Mouse (Mus musculus) midbrain, embryonic 16.5 days (tissue): ENCODE results near the gene Plcb1. TPM values are rescaled to one million over a fixed set of nuclear protein-coding genes. Genes with fewer than 3 reads are reported as not detected.

Experiments used
- ATAC-seq: fragments of 200-750 bp; cut with Nextera tagmentation; 2 replicates; pipeline ENCODE4 v1.8.0; 2017; ENCODE audit warnings: moderate TSS enrichment
- H3K27ac ChIP-seq: fragments of 300-500 bp; sonication (generic); 2 replicates; pipeline ENCODE4 v1.5.1; 2014; ENCODE audit warnings: mild to moderate bottlenecking, low read length, mixed read lengths
- H3K27me3 ChIP-seq: fragments of 300-500 bp; sonication (generic); 2 replicates; pipeline ENCODE4 v1.6.1; 2014; ENCODE audit warnings: low read depth, low read length, mixed read lengths; ENCODE audit not compliant: control insufficient read depth, insufficient read depth
- H3K36me3 ChIP-seq: fragments of 300-500 bp; sonication (generic); 2 replicates; pipeline ENCODE4 v1.6.1; 2014; ENCODE audit warnings: mild to moderate bottlenecking, low read length, moderate library complexity, mixed read lengths; ENCODE audit not compliant: control insufficient read depth, insufficient read depth
- H3K4me1 ChIP-seq: fragments of 300-500 bp; sonication (generic); 2 replicates; pipeline ENCODE4 v1.6.1; 2014; ENCODE audit warnings: mild to moderate bottlenecking, low read length, mixed read lengths; ENCODE audit not compliant: control insufficient read depth, insufficient read depth
- H3K4me2 ChIP-seq: fragments of 300-500 bp; sonication (generic); 2 replicates; pipeline ENCODE4 v1.6.1; 2014; ENCODE audit warnings: mild to moderate bottlenecking, low read length, mixed read lengths
- H3K4me3 ChIP-seq: fragments of 300-500 bp; sonication (generic); 2 replicates; pipeline ENCODE4 v1.5.1; 2014; ENCODE audit warnings: low read depth, mild to moderate bottlenecking, low read length, moderate library complexity, mixed read lengths
- H3K9ac ChIP-seq: fragments of 300-500 bp; sonication (generic); 2 replicates; pipeline ENCODE4 v1.6.1; 2014; ENCODE audit warnings: low read depth, low read length, mixed read lengths
- H3K9me3 ChIP-seq: fragments of 300-500 bp; sonication (generic); replicated peaks from 2 replicates; pipeline ENCODE4 v1.6.1; 2014; ENCODE audit warnings: mild to moderate bottlenecking, low read length, mixed read lengths; ENCODE audit not compliant: control insufficient read depth, poor library complexity, severe bottlenecking
- WGBS: fragments of 180-500 bp; shearing (Covaris S2); extraction: QIAGEN DNeasy Blood & Tissue Kit; methylation state at CpG from one replicate; pipeline ENCODE4 v1.1.7; 2014; 5-methylcytosine and 5-hydroxymethylcytosine counted together
- polyA plus RNA-seq: library from polyadenylated mRNA; unstranded; fragments of >200 nt; fragmentation: Nextera tagmentation; extraction: Ambion mirVana; gene quantifications from 2 replicates; pipeline ENCODE4 v1.2.1, GENCODE M21; 2015

Plcb1 gene
- polyA plus RNA-seq, 1 experiment from 2014 or later: 35.9 TPM

- Histone ChIP-seq H3K27ac (no peak overlapping the region), H3K4me2 (no peak overlapping the region), H3K9ac (no peak overlapping the region), H3K36me3 (no peaks in the 10 kb centered on the region), H3K4me3 (no peak overlapping the region), H3K9me3 (no peaks in the 10 kb centered on the region), H3K4me1 (no peaks in the 10 kb centered on the region), H3K27me3 (no peaks in the 10 kb centered on the region)
- WGBS: 96% methylated on average over 4 of the region's 4 CpGs
- no peak for ATAC-seq
Measured at GRCm38 (mm10) chr2:134956436-134956835, 170.6 kb downstream of the Plcb1 start.

GRCm38 (mm10) chr2:134966131-134966530, 180.3 kb downstream of the Plcb1 start:
- Histone ChIP-seq H3K9ac (no peak overlapping the region), H3K36me3 (no peaks in the 10 kb centered on the region), H3K9me3 (no peaks in the 10 kb centered on the region), H3K27me3 (no peaks in the 10 kb centered on the region), H3K4me3 (no peak overlapping the region), H3K27ac (no peak overlapping the region), H3K4me1 (no peaks in the 10 kb centered on the region), H3K4me2 (no peak overlapping the region)
- ATAC-seq: no peak
- 77% methylated on average over 4 of the region's 4 CpGs for WGBS

DNA sequence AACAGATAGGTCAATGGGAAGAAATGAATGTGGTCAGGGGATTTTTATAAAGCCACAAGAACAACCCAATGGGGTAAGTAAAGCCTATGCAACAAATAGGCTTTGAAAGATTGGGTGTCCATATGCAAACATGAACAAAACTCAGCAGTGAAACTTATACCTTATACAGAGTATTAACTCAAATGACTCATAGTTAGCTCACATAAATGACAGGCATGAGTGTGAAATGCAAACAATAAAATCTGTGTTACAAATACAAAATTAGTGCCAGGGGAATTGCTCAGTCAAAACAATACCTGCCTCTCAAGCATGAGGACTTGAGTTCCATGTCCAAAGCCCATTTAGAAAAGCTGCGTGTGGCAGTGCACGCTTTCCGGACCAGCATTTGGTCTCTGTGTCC, 182.5 kb downstream of the Plcb1 start:
- Histone ChIP-seq H3K4me3 (no peak overlapping the region), H3K9ac (no peak overlapping the region), H3K9me3 (no peaks in the 10 kb centered on the region), H3K4me1 (no peaks in the 10 kb centered on the region), H3K27me3 (no peaks in the 10 kb centered on the region), H3K27ac (no peak overlapping the region), H3K36me3 (no peaks in the 10 kb centered on the region), H3K4me2 (no peak overlapping the region)
- 94% methylated on average over 3 of the region's 3 CpGs for WGBS
- ATAC-seq: no peak

DNA sequence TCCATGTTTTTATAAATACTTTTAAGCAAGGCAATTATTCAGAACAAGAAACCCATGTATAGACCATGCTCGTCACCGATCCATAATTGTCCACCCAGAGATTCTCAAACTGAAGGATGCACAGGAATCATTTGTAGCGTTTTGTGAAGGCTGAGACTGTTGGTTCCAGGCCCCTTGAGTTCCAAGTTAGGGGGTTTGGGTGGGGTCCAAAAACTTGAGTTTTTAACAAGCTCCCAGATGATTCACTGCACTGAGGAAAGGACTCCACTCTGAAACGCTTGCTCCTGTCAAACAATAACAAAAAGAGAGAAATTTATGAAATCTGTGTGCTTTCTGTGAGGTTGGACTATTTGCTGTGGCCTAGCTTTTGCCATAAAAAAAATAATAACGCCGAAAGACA, 186.5 kb downstream of the Plcb1 start:
- 91% methylated on average over 6 of the region's 6 CpGs for WGBS
- no peak overlapping the region for H3K4me3 ChIP-seq
- no peaks in the 10 kb centered on the region for H3K36me3 ChIP-seq
- no peaks in the 10 kb centered on the region for H3K9me3 ChIP-seq
- no peak overlapping the region for H3K27ac ChIP-seq
- no peak for ATAC-seq
- peaks cover 7% of the 10 kb centered on the region for H3K4me1 ChIP-seq
- no peak overlapping the region for H3K4me2 ChIP-seq
- H3K27me3 ChIP-seq: no peaks in the 10 kb centered on the region
- no peak overlapping the region for H3K9ac ChIP-seq

DNA sequence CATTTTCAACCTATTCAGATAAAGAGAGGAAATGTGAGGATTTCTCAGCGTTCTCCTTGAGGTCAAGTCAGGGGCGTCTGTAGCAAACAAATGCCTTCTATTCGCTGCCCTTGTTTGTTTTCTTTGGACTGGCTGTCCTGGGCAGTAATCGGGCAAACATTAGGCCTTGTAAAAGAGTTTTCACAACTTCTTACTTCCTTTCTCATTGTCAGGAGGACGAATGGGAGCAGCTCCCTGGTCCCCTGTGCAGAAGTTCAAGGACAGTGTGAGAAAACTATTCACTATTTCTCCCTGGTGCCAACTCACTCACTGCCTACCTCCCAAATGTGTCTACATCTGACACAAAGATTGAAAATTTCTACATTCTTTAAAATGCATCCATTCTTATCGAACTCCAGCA, 188.8 kb downstream of the Plcb1 start:
- no peak for ATAC-seq
- H3K4me1 ChIP-seq: peaks cover 7% of the 10 kb centered on the region
- no peaks in the 10 kb centered on the region for H3K27me3 ChIP-seq
- no peak overlapping the region for H3K27ac ChIP-seq
- H3K36me3 ChIP-seq: no peaks in the 10 kb centered on the region
- no peak overlapping the region for H3K9ac ChIP-seq
- no peaks in the 10 kb centered on the region for H3K9me3 ChIP-seq
- no peak overlapping the region for H3K4me3 ChIP-seq
- no peak overlapping the region for H3K4me2 ChIP-seq
- WGBS: 71% methylated on average over 6 of the region's 6 CpGs

- Histone ChIP-seq H3K36me3 (no peaks in the 10 kb centered on the region), H3K4me1 (peaks cover 7% of the 10 kb centered on the region), H3K9ac (no peak overlapping the region), H3K4me2 (no peak overlapping the region), H3K27ac (no peak overlapping the region), H3K4me3 (no peak overlapping the region), H3K9me3 (no peaks in the 10 kb centered on the region), H3K27me3 (no peaks in the 10 kb centered on the region)
- peak; percentile 70 for ATAC-seq
- WGBS: 25% methylated on average over 3 of the region's 3 CpGs
Measured at GRCm38 (mm10) chr2:134976796-134977330, 191.0 kb downstream of the Plcb1 start.

DNA sequence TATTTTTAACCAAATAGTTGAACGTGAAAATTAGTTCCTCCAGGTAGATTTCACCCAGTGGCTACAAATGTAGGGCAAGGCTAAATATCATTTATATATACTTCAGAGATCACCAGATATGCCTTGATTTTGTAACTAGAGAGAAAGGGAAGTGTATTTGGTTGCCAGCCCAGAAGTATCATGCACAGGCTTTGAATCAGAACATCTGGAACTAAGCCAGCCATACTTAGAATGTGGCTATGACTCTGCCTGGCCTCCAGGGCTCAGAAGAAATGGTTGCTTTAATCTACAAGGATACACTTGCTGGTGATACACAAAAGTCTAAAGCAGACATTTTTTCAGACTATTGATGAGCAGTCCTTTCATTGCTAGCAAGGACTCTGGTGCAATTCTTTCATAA, 191.8 kb downstream of the Plcb1 start:
- Histone ChIP-seq H3K9ac (no peak overlapping the region), H3K4me3 (no peak overlapping the region), H3K27ac (no peak overlapping the region), H3K4me1 (peaks cover 7% of the 10 kb centered on the region), H3K4me2 (no peak overlapping the region), H3K9me3 (no peaks in the 10 kb centered on the region), H3K36me3 (no peaks in the 10 kb centered on the region), H3K27me3 (no peaks in the 10 kb centered on the region)
- ATAC-seq: no peak
- WGBS: 94% methylated on average over 1 of the region's 1 CpGs

DNA sequence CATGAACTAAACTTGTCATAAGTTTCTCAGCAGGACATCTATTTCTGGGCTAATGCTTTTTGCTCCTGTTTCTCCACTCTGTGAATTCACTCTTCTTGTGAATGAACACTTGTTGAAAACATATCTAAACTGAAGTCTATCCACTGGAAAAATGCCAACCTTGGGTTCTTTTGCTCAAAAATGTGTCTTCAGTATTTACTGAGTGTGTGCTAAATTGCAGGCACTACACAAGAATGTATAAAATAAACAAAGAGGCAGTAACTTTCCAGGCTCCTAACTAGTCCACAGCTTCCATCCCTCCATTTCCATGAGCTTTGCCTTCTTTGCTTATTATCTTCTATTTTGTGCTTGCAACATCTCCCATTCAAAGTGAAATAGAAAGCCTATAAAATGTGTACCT, 195.5 kb downstream of the Plcb1 start:
- Histone ChIP-seq H3K27ac (no peak overlapping the region), H3K9me3 (no peaks in the 10 kb centered on the region), H3K4me3 (no peak overlapping the region), H3K36me3 (no peaks in the 10 kb centered on the region), H3K4me2 (no peak overlapping the region), H3K27me3 (no peaks in the 10 kb centered on the region), H3K9ac (no peak overlapping the region), H3K4me1 (peaks cover 7% of the 10 kb centered on the region; the same call in 1 of the 2 replicates)
- ATAC-seq: no peak

- Histone ChIP-seq H3K4me3 (no peak overlapping the region), H3K9me3 (no peaks in the 10 kb centered on the region), H3K27ac (no peak overlapping the region), H3K9ac (no peak overlapping the region), H3K27me3 (no peaks in the 10 kb centered on the region), H3K4me2 (no peak overlapping the region), H3K36me3 (no peaks in the 10 kb centered on the region), H3K4me1 (no peaks in the 10 kb centered on the region)
- WGBS: 89% methylated on average over 3 of the region's 3 CpGs
- no peak for ATAC-seq
Measured at GRCm38 (mm10) chr2:134984884-134985283, 199.0 kb downstream of the Plcb1 start.
